Mouse (Mus musculus): Measurements from ENCODE around the gene Sf1. TPM values are rescaled to one million over a fixed set of nuclear protein-coding genes. Genes with fewer than 3 reads are reported as not detected.

Sf1 gene
- 340 TPM in 1 of 2 replicates, not detected in the other for polyA plus RNA-seq (2012; ENCODE audit: insufficient read depth, insufficient read length, low replicate concordance, missing spikeins)

DNA sequence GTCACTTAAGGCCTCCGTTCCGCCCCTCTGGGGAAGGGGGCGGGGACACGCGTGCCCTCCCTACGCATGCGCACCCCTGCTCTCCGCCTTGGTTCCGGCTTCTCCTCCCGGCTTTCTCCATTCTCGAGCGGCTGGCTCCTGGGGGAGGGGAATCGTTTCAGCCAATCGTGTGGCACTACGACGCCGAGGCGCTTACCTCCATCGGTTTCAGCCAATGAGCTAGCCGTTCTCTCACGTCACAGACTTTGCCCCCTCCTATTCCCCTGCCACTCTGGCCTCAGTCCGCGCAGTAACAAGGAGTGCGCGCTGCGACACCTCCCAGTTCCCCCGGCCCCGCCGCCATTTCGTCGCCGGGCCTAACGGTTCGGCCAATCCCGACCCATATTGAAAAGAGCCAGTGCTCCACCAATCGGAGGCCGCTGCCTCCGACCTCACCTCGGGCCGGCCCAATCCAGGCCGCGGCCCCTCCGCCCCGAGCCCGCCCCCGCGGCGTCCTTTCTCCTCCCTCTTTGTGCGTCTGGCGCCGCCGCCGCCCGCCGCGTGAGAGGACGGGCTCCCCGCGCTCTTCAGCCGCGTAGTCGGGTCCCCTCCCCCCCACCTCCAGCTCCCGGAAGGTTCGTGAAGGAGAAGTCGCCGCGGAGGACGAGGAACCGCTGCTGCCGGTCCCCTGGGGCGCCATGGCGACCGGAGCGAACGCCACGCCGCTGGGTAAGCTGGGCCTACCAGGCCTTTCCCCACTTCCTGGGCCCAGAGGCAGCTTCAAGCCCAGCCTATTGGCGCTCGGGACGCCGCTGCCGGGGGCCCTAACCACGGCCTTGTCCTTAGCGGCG lies at the start of gene Sf1:
Gene Sf1, plus strand, starts transcription at position 280 of the 830 bp plus-strand sequence.
- 1% methylated on average over 85 of the region's 85 CpGs for WGBS
- peak; percentile 40; the same call in 1 of the 2 replicates for TF ChIP-seq POLR2A (IDR thresholded peaks at IDR 0.05; ENCODE audit: insufficient read depth, low read depth, low read length)
- TF ChIP-seq CTCF (IDR thresholded peaks at IDR 0.05; ENCODE audit: insufficient read depth, low read depth, low read length): no peak
- peak within 1 kb of the TSS; percentile 96 for H3K27ac ChIP-seq (ENCODE audit: insufficient read depth, low read depth, low read length)
- H3K4me1 ChIP-seq (ENCODE audit: control insufficient read depth, insufficient read depth, low read length): no peaks in the 10 kb centered on the region
- H3K4me3 ChIP-seq (ENCODE audit: insufficient read depth, low read depth, low read length): peak within 1 kb of the TSS; percentile 96

- Histone ChIP-seq H3K4me1 (ENCODE audit: control insufficient read depth, insufficient read depth, low read length) (no peaks in the 10 kb centered on the region), H3K27ac (ENCODE audit: insufficient read depth, low read depth, low read length) (no peak overlapping the region), H3K4me3 (ENCODE audit: insufficient read depth, low read depth, low read length) (no peak overlapping the region)
- 91% methylated on average over 8 of the region's 8 CpGs for WGBS
- TF ChIP-seq CTCF (IDR thresholded peaks at IDR 0.05; ENCODE audit: insufficient read depth, low read depth, low read length) (no peak), POLR2A (IDR thresholded peaks at IDR 0.05; ENCODE audit: insufficient read depth, low read depth, low read length) (no peak)
These were observed 49.7 kb upstream of the Sf1 start for GRCm38 (mm10) chr19:6313796-6314195.

DNA sequence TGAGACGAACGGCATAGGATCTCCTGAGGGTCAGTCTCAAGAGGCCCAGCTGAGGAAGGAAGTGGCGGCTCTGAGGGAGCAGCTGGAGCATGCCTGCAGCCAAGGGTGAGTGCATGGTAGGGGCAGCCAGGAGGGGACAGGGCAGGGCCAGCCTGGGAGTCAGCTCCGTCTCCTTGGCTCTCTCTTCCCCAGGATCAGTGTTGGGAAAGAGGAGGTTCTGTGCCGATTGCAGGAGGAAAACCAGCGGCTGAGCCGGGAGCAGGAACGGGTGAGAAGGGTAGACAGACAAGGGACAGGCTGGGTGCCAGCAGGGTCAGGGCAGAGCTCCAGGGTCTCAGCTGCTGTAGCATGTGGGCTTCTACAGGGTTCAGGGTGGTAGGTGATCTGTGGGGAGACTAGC lies 49.0 kb upstream of the Sf1 start:
- 65% methylated on average over 8 of the region's 8 CpGs for WGBS
- Histone ChIP-seq H3K4me1 (ENCODE audit: control insufficient read depth, insufficient read depth, low read length) (no peaks in the 10 kb centered on the region), H3K27ac (ENCODE audit: insufficient read depth, low read depth, low read length) (no peak overlapping the region), H3K4me3 (ENCODE audit: insufficient read depth, low read depth, low read length) (no peak overlapping the region)
- TF ChIP-seq CTCF (IDR thresholded peaks at IDR 0.05; ENCODE audit: insufficient read depth, low read depth, low read length): no peak
- no peak for TF ChIP-seq POLR2A (IDR thresholded peaks at IDR 0.05; ENCODE audit: insufficient read depth, low read depth, low read length)

DNA sequence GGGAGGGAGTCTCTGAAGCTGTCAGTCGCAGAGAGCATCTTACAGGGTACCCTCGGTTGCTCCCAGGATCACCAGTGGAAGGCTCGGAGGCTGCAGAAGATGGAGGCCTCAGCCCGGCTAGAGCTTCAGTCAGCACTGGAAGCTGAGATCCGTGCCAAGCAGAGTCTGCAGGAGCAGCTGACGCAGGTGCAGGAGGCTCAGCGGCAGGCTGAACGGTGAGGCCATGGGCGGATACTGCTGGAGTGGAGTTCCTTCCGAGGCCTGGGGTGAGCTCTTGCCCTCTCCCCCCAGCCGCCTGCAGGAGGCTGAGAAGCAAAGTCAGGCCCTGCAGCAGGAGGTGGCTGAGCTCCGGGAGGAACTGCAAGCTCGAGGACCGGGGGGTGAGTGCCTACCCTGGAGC lies 47.9 kb upstream of the Sf1 start:
- Histone ChIP-seq H3K27ac (ENCODE audit: insufficient read depth, low read depth, low read length) (no peak overlapping the region), H3K4me1 (ENCODE audit: control insufficient read depth, insufficient read depth, low read length) (no peaks in the 10 kb centered on the region), H3K4me3 (ENCODE audit: insufficient read depth, low read depth, low read length) (no peak overlapping the region)
- 67% methylated on average over 14 of the region's 14 CpGs for WGBS
- TF ChIP-seq POLR2A (IDR thresholded peaks at IDR 0.05; ENCODE audit: insufficient read depth, low read depth, low read length): no peak
- no peak for TF ChIP-seq CTCF (IDR thresholded peaks at IDR 0.05; ENCODE audit: insufficient read depth, low read depth, low read length)

DNA sequence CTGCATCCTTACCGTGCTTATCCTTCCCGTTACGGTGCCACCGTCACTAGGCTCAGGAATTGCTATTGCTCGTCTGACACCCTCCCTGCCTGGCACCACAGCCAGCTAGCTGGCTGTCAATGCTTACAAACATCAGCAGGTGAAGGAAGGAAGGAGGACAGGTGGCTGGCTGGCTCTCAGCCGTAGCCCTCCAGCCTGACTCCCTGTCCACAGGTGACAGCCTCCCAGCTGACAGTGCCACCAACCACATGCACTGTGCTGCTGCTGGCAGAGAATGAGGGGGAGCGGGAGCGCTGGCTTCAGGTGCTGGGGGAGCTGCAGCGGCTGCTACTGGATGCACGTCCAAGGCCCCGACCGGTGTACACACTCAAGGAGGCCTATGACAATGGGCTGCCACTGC lies 45.3 kb upstream of the Sf1 start:
- Histone ChIP-seq H3K4me1 (ENCODE audit: control insufficient read depth, insufficient read depth, low read length) (peaks cover 9% of the 10 kb centered on the region), H3K4me3 (ENCODE audit: insufficient read depth, low read depth, low read length) (no peak overlapping the region), H3K27ac (ENCODE audit: insufficient read depth, low read depth, low read length) (no peak overlapping the region)
- whole genome bisulfite sequencing: 92% methylated on average over 12 of the region's 12 CpGs
- no peak for TF ChIP-seq CTCF (IDR thresholded peaks at IDR 0.05; ENCODE audit: insufficient read depth, low read depth, low read length)
- no peak for TF ChIP-seq POLR2A (IDR thresholded peaks at IDR 0.05; ENCODE audit: insufficient read depth, low read depth, low read length)

DNA sequence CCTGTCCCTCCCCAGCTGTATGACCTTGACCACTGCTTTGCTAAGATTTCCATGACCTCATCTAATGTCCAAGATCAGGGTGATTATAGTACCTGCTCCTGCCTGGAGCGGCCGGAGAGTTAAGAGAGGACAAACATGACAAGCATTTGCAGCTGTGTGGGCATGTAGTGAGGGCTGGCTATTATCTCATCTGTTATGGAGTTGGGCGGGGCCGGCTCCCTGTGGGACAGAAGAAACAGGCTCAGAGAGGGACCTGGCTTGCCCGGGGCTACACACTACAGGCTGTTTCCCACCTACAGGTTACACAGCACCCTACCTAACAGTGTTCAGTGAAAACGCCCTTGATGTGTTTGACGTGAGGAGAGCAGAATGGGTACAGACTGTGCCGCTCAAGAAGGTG lies 42.1 kb upstream of the Sf1 start:
- WGBS: 85% methylated on average over 8 of the region's 8 CpGs
- TF ChIP-seq CTCF (IDR thresholded peaks at IDR 0.05; ENCODE audit: insufficient read depth, low read depth, low read length) (no peak), POLR2A (IDR thresholded peaks at IDR 0.05; ENCODE audit: insufficient read depth, low read depth, low read length) (no peak)
- no peak overlapping the region for H3K4me3 ChIP-seq (ENCODE audit: insufficient read depth, low read depth, low read length)
- H3K4me1 ChIP-seq (ENCODE audit: control insufficient read depth, insufficient read depth, low read length): peaks cover 9% of the 10 kb centered on the region
- H3K27ac ChIP-seq (ENCODE audit: insufficient read depth, low read depth, low read length): no peak overlapping the region

DNA sequence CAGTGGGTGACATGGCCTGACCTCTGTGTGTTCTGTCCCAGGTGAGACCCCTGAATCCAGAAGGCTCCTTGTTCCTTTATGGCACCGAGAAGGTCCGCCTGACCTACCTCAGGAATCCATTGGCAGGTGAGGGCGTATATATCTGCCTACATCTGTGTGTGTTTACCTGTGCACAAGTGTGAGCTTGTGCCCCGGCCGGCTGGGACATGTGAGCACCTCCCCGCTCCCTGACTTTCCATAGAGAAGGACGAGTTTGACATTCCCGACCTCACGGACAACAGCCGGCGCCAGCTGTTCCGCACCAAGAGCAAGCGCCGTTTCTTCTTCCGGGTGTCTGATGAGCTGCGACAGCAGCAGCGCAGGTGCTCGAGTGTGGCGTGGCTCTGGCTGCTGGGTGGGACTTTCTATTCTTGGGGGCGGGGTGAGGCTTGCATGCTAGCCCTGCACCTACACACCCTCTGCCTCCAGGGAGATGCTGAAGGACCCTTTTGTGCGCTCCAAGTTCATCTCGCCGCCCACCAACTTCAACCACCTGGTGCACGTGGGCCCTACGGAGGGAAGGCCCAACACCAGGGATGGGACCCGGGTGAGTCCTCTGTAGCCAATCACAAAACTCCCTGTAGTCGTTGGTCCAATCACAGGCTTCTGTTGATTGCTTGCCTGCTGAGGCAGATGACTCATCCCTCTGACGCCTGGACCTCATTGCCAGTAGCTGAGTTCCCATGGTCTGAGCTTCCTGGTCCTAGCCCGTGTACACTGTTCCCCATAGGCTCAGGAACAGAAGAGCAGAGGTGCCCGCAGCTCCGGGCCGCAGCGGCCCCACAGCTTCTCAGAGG lies 41.5 kb upstream of the Sf1 start:
- WGBS: 76% methylated on average over 33 of the region's 33 CpGs
- Histone ChIP-seq H3K27ac (ENCODE audit: insufficient read depth, low read depth, low read length) (no peak overlapping the region), H3K4me3 (ENCODE audit: insufficient read depth, low read depth, low read length) (0 out of 2 replicates have a peak overlapping the region, but pooled peaks have one; percentile 10), H3K4me1 (ENCODE audit: control insufficient read depth, insufficient read depth, low read length) (peaks cover 9% of the 10 kb centered on the region)
- no peak for TF ChIP-seq CTCF (IDR thresholded peaks at IDR 0.05; ENCODE audit: insufficient read depth, low read depth, low read length)
- no peak for TF ChIP-seq POLR2A (IDR thresholded peaks at IDR 0.05; ENCODE audit: insufficient read depth, low read depth, low read length)

DNA sequence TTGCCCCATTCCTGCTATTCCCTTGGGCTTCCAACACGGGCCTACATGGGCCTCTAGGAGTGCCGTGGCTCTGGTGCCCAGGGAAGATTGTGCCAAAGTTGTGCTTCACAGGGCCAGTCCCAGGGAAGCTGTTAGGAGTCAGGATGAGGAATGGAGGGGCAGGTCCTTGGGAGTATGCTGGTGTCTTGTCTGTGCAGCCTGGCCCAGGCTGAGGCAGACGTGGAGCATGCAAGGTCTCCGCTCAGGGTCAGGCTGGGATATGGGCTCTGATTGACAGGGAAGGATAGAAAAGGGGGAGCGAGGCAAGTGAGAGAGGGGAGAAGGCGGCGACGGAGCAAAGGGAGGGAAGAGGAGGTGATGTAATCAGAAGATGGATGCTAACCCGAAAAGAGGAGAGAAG lies 38.7 kb upstream of the Sf1 start:
- Histone ChIP-seq H3K27ac (ENCODE audit: insufficient read depth, low read depth, low read length) (no peak overlapping the region), H3K4me3 (ENCODE audit: insufficient read depth, low read depth, low read length) (no peak overlapping the region), H3K4me1 (ENCODE audit: control insufficient read depth, insufficient read depth, low read length) (peaks cover 9% of the 10 kb centered on the region)
- TF ChIP-seq POLR2A (IDR thresholded peaks at IDR 0.05; ENCODE audit: insufficient read depth, low read depth, low read length) (no peak), CTCF (IDR thresholded peaks at IDR 0.05; ENCODE audit: insufficient read depth, low read depth, low read length) (no peak)
- 77% methylated on average over 9 of the region's 9 CpGs for WGBS

GRCm38 (mm10) chr19:6331178-6331577 lies 32.3 kb upstream of the Sf1 start:
- 56% methylated on average over 5 of the region's 5 CpGs for WGBS
- TF ChIP-seq POLR2A (IDR thresholded peaks at IDR 0.05; ENCODE audit: insufficient read depth, low read depth, low read length) (no peak), CTCF (IDR thresholded peaks at IDR 0.05; ENCODE audit: insufficient read depth, low read depth, low read length) (no peak)
- no peak overlapping the region for H3K27ac ChIP-seq (ENCODE audit: insufficient read depth, low read depth, low read length)
- H3K4me3 ChIP-seq (ENCODE audit: insufficient read depth, low read depth, low read length): no peak overlapping the region
- H3K4me1 ChIP-seq (ENCODE audit: control insufficient read depth, insufficient read depth, low read length): peaks cover 11% of the 10 kb centered on the region
